Mouse (Mus musculus) CH12.LX (cell line): ENCODE results near the gene Coro6. TPM values are rescaled to one million over a fixed set of nuclear protein-coding genes. Genes with fewer than 3 reads are reported as not detected.
A peak's percentile ranks its signal among the peaks of the same experiment; 100 is the strongest.

ENCODE experiments used
- DNase-seq: peaks from one replicate; pipeline ENCODE4 v3.0.0-alpha.2; 2013; ENCODE audit errors: extremely low read depth
- H3K27ac ChIP-seq: 2 replicates; pipeline ENCODE4 v1.5.1; 2012; ENCODE audit warnings: low read depth, mild to moderate bottlenecking, control low read depth, moderate library complexity; ENCODE audit not compliant: insufficient read depth
- H3K27me3 ChIP-seq: replicated peaks from 2 replicates; pipeline ENCODE3; 2012; ENCODE audit warnings: inconsistent platforms
- H3K36me3 ChIP-seq, 2 experiments: replicated peaks in 1 of 2; 2 replicates each; pipeline versions ENCODE3 to v1.6.1; 2012; ENCODE audit warnings: inconsistent platforms in 1 of 2, low read length in 1 of 2, mild to moderate bottlenecking in 1 of 2, mixed read lengths in 1 of 2, moderate library complexity in 1 of 2; ENCODE audit not compliant: control insufficient read depth in 1 of 2, insufficient read depth in 1 of 2
- H3K4me1 ChIP-seq, 2 experiments: 2 replicates each; pipeline ENCODE4 v1.6.1; 2012; ENCODE audit warnings: inconsistent platforms in 1 of 2, moderate library complexity in 1 of 2; ENCODE audit not compliant: insufficient read depth in 2 of 2, control insufficient read depth in 1 of 2
- H3K4me2 ChIP-seq: 2 replicates; pipeline ENCODE4 v1.6.1; 2012; ENCODE audit warnings: low read depth, mild to moderate bottlenecking, control low read depth; ENCODE audit not compliant: poor library complexity, insufficient read depth, severe bottlenecking
- H3K4me3 ChIP-seq, 3 experiments: fragments of 150-350 bp in 1 of 3; sonication (generic) in 1 of 3; replicated peaks in 1 of 3; 2 replicates each; pipeline versions ENCODE3 to v1.5.1; 2011 to 2012; ENCODE audit warnings: low read depth in 2 of 3, low read length in 2 of 3, mild to moderate bottlenecking in 2 of 3, moderate library complexity in 2 of 3, control low read depth in 1 of 3, improper control_type of control experiment in 1 of 3, inconsistent platforms in 1 of 3, mixed read lengths in 1 of 3; ENCODE audit not compliant: poor library complexity in 1 of 3
- H3K79me2 ChIP-seq: replicated peaks from 2 replicates; pipeline ENCODE4 v1.6.1; 2012; ENCODE audit warnings: mild to moderate bottlenecking, moderate library complexity; ENCODE audit not compliant: control insufficient read depth, poor library complexity, insufficient read depth, severe bottlenecking; ENCODE audit errors: extremely low read depth
- H3K9ac ChIP-seq: 2 replicates; pipeline ENCODE4 v1.6.1; 2012; ENCODE audit warnings: low read depth, mild to moderate bottlenecking, control low read depth, moderate library complexity; ENCODE audit not compliant: insufficient read depth
- H3K9me3 ChIP-seq: replicated peaks from 2 replicates; pipeline ENCODE3; 2012; ENCODE audit warnings: low read length, inconsistent platforms, mixed read lengths
- CTCF ChIP-seq, 2 experiments: IDR thresholded peaks in 1 of 2; conservative IDR thresholded peaks in 1 of 2; 2 replicates each; pipeline ENCODE4 v1.5.1; 2011 to 2012; ENCODE audit warnings: low read depth in 2 of 2, low read length in 2 of 2, improper control_type of control experiment in 1 of 2, inconsistent platforms in 1 of 2, mild to moderate bottlenecking in 1 of 2, moderate library complexity in 1 of 2
- ELF1 ChIP-seq: IDR thresholded peaks from 2 replicates; pipeline ENCODE4 v1.6.1; 2014; ENCODE audit warnings: low read depth, mild to moderate bottlenecking, inconsistent platforms, low read length, improper control_type of control experiment
- EP300 ChIP-seq: IDR thresholded peaks from 2 replicates; pipeline ENCODE4 v1.6.1; 2011; ENCODE audit warnings: low read length, improper control_type of control experiment
- ETS1 ChIP-seq: conservative IDR thresholded peaks from 2 replicates; pipeline ENCODE4 v1.6.1; 2012; ENCODE audit warnings: low read depth, mild to moderate bottlenecking, inconsistent platforms, low read length, improper control_type of control experiment, moderate library complexity
- GABPA ChIP-seq: IDR thresholded peaks from 2 replicates; pipeline ENCODE4 v1.6.1; 2012; ENCODE audit warnings: low read depth, low read length, improper control_type of control experiment, inconsistent platforms; ENCODE audit not compliant: insufficient replicate concordance
- JUN ChIP-seq: IDR thresholded peaks from 2 replicates; pipeline ENCODE4 v1.6.1; 2011; ENCODE audit warnings: low read depth, mild to moderate bottlenecking, low read length, improper control_type of control experiment, moderate library complexity; ENCODE audit not compliant: insufficient read depth
- JUND ChIP-seq: conservative IDR thresholded peaks from 2 replicates; pipeline ENCODE4 v1.6.1; 2011; ENCODE audit warnings: low read depth, low read length, improper control_type of control experiment
- MAFK ChIP-seq: IDR thresholded peaks from 2 replicates; pipeline ENCODE4 v1.6.1; 2011; ENCODE audit warnings: low read length, improper control_type of control experiment; ENCODE audit not compliant: insufficient replicate concordance
- MAZ ChIP-seq: IDR thresholded peaks from 2 replicates; pipeline ENCODE4 v1.6.1; 2012; ENCODE audit warnings: low read depth, mild to moderate bottlenecking, inconsistent platforms, low read length, improper control_type of control experiment, moderate library complexity
- MEF2A ChIP-seq: IDR thresholded peaks from 2 replicates; pipeline ENCODE4 v1.6.1; 2014; ENCODE audit warnings: low read depth, mild to moderate bottlenecking, inconsistent platforms, low read length, improper control_type of control experiment, borderline replicate concordance
- MXI1 ChIP-seq: IDR thresholded peaks from 2 replicates; pipeline ENCODE4 v1.6.1; 2011; ENCODE audit warnings: mild to moderate bottlenecking, low read depth, low read length, improper control_type of control experiment
- MYC ChIP-seq: IDR thresholded peaks from 2 replicates; pipeline ENCODE4 v1.6.1; 2011; ENCODE audit warnings: low read depth, mild to moderate bottlenecking, improper control_type of control experiment, low read length
- NRF1 ChIP-seq: IDR thresholded peaks from 2 replicates; pipeline ENCODE4 v1.6.1; 2014; ENCODE audit warnings: low read depth, mild to moderate bottlenecking, inconsistent platforms, low read length, improper control_type of control experiment, moderate library complexity
- PAX5 ChIP-seq: IDR thresholded peaks from 2 replicates; pipeline ENCODE4 v1.6.1; 2012; ENCODE audit warnings: low read length, inconsistent platforms, mixed read lengths
- POLR2A ChIP-seq: IDR thresholded peaks from 2 replicates; pipeline ENCODE4 v1.6.1; 2011; ENCODE audit warnings: low read depth, mild to moderate bottlenecking, improper control_type of control experiment, low read length
- POLR2AphosphoS2 ChIP-seq: IDR thresholded peaks from 2 replicates; pipeline ENCODE4 v1.6.1; 2011; ENCODE audit warnings: low read depth, low read length, improper control_type of control experiment
- RAD21 ChIP-seq: IDR thresholded peaks from 2 replicates; pipeline ENCODE4 v1.6.1; 2011; ENCODE audit warnings: low read depth, mild to moderate bottlenecking, low read length, improper control_type of control experiment, moderate library complexity
- RCOR1 ChIP-seq: conservative IDR thresholded peaks from 2 replicates; pipeline ENCODE4 v1.6.1; 2012; ENCODE audit warnings: low read depth, mild to moderate bottlenecking, inconsistent platforms, low read length, improper control_type of control experiment
- SIN3A ChIP-seq: IDR thresholded peaks from 2 replicates; pipeline ENCODE4 v1.6.1; 2012; ENCODE audit warnings: low read length, improper control_type of control experiment, inconsistent platforms
- TCF12 ChIP-seq: IDR thresholded peaks from 2 replicates; pipeline ENCODE4 v1.6.1; 2014; ENCODE audit warnings: low read depth, mild to moderate bottlenecking, inconsistent platforms, low read length, improper control_type of control experiment
- USF1 ChIP-seq: IDR thresholded peaks from 2 replicates; pipeline ENCODE4 v1.6.1; 2014; ENCODE audit warnings: low read depth, mild to moderate bottlenecking, inconsistent platforms, low read length, improper control_type of control experiment
- ZKSCAN1 ChIP-seq: IDR thresholded peaks from 2 replicates; pipeline ENCODE4 v1.6.1; 2012; ENCODE audit warnings: low read depth, inconsistent platforms, low read length, improper control_type of control experiment, borderline replicate concordance
- ZNF384 ChIP-seq: IDR thresholded peaks from 2 replicates; pipeline ENCODE4 v1.6.1; 2012; ENCODE audit warnings: low read depth, low read length, improper control_type of control experiment, inconsistent platforms
- dilution Hi-C: fragments of 300-500 bp; cut with MboI; formaldehyde crosslinking; loops from 2 replicates; pipeline ENCODE4 v1.14.3; 2020; ENCODE audit warnings: low sequenced_read_pairs; ENCODE audit not compliant: extremely low pct_unique_long_range_greater_than_20kb, extremely low pct_ligation_motif_present
- in situ Hi-C: fragments of 300-500 bp; cut with MboI; formaldehyde crosslinking; loops from 3 replicates; pipeline ENCODE4 v1.14.3; 2019; ENCODE audit warnings: low sequenced_read_pairs, low pct_ligation_motif_present, low pct_unique_long_range_greater_than_20kb, mixed read lengths
- polyA plus RNA-seq: library from polyadenylated mRNA; unstranded; fragments of >175 nt; gene quantifications from 2 replicates; pipeline ENCODE4 v1.2.1, GENCODE M21; 2012; ENCODE audit warnings: low read depth; ENCODE audit not compliant: insufficient read length
- total RNA-seq, 2 experiments: library from RNA; depleted of rRNA; stranded (reverse); fragments of 300-350 nt in 1 of 2; fragments of >200 nt in 1 of 2; gene quantifications; 2 replicates each; pipeline ENCODE4 v1.2.3; 2012 to 2014

The Coro6 gene
- total and polyA plus RNA-seq, 3 experiments = 0.25 to 0.39 TPM; not detected in 1

DNA sequence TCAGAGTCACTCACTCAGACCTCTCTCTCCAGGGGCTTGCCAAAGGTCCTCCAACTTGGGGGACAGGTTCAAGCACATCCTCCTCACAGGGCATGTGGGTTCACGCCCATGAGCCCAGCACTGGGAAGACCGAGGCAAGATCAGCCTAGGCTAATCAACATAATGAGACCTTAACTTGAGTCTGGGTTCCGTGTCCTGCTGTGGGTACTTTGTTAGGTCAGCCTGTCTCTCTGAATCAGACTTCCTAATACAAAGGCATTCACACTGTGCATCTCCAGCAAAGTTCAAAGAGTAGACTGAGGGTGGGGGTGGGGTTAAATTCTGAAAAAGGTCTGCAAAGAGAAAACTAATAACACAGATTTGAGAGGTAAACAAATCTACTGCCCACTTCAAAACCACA lies 2.9 kb downstream of the Coro6 start:
- H3K36me3 ChIP-seq = no peaks in the 10 kb centered on the region
- no peaks in the 10 kb centered on the region for H3K79me2 ChIP-seq
- H3K9ac ChIP-seq = no peak overlapping the region
- no peak overlapping the region for H3K27ac ChIP-seq
- H3K4me2 ChIP-seq = no peak overlapping the region
- no peak overlapping the region for H3K4me3 ChIP-seq
- H3K9me3 ChIP-seq = no peaks in the 10 kb centered on the region
- no peak for DNase-seq
- dilution Hi-C loops (no loop called here), in situ Hi-C loops (loop anchor here (25.0 kb wide), 1 partner anchor 478 kb away; the partner anchor contains the start of gene Slc6a4)
- peaks cover 9 to 30% of the 10 kb centered on the region in 2 experiments for H3K4me1 ChIP-seq
- peaks cover 52% of the 10 kb centered on the region for H3K27me3 ChIP-seq
- TF ChIP-seq JUN (no peak), TCF12 (no peak), SIN3A (no peak), ZKSCAN1 (no peak), ELF1 (no peak), POLR2AphosphoS2 (no peak), RCOR1 (no peak), RAD21 (no peak), NRF1 (no peak), ZNF384 (no peak), MAFK (no peak), MXI1 (no peak), MYC (no peak), CTCF (conservative IDR thresholded peaks at IDR 0.05 in 1 of 2, IDR thresholded peaks at IDR 0.05 in 1 of 2; ENCODE audit: low read depth in 2 of 2, low read length in 2 of 2) (no peak), GABPA (no peak)

DNA sequence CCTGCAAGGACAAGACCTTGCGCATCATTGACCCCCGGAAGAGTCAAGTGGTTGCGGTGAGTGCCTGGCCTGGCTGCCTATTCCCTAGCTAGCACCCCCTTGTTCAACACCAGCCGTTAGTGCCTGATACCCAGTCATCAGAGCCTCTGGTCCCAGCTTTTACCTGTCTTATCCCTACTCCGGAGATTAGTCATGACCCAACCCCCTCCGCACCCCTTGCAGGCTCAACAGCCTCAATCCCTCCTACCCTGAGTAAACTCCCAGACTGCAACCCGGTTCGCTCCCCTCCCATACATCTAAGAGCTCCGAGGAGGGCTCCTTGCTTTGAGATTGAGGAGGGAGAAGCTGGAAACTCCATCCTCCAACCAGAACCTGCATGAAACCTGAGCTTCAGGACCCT lies 4.3 kb downstream of the Coro6 start:
- no peak overlapping the region for H3K4me3 ChIP-seq
- in situ Hi-C loops = loop anchor here (25.0 kb wide), 1 partner anchor 479 kb away; the partner anchor contains the start of gene Slc6a4
- dilution Hi-C loops = no loop called here
- H3K36me3 ChIP-seq = no peaks in the 10 kb centered on the region
- DNase-seq = no peak
- H3K4me2 ChIP-seq = 0 out of 2 replicates have a peak overlapping the region, but pooled peaks have one; percentile 59
- TF ChIP-seq PAX5 (no peak), ETS1 (no peak), NRF1 (no peak), MAZ (no peak), SIN3A (no peak), USF1 (no peak), RAD21 (no peak), POLR2A (no peak), MEF2A (no peak), ZKSCAN1 (no peak), JUND (no peak), MYC (no peak), ELF1 (no peak), EP300 (no peak)
- no peak overlapping the region for H3K27ac ChIP-seq
- H3K9ac ChIP-seq = no peak overlapping the region
- H3K79me2 ChIP-seq = no peaks in the 10 kb centered on the region
- H3K27me3 ChIP-seq = peaks cover 52% of the 10 kb centered on the region
- H3K9me3 ChIP-seq = no peaks in the 10 kb centered on the region
- peaks cover 9 to 27% of the 10 kb centered on the region in 2 experiments for H3K4me1 ChIP-seq
